Mouse (Mus musculus): Measurements from ENCODE around the gene Whamm.

DNA sequence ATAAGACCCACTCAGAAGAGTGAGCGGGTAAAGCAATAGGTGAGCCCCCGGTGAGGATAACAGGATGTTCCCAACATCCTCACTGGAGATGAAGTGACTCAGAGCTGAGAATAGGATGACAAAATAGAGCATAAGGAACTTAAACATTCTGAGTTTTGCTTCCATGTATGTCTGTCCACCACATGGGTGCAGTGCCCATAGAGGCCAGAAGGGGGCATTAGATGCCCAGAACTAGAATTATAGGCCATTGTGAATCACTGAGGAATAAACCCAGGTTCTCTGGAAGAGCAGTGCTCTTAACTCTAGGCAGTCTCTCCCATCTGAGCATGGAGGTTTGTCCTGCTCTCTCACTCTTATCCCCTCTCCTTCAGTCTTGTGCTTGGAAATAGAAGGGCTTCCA lies 16.7 kb upstream of the Whamm start:
- TF ChIP-seq GATA1 (IDR thresholded peaks at IDR 0.05; ENCODE audit: borderline replicate concordance, low read length) = no peak
- TF ChIP-seq CTCF (IDR thresholded peaks at IDR 0.05; ENCODE audit: low read depth, low read length) = peak; percentile 57
- TF ChIP-seq POLR2AphosphoS5 (IDR thresholded peaks at IDR 0.05; ENCODE audit: insufficient replicate concordance, low read depth, low read length) = no peak
- no peak for TF ChIP-seq TAL1 (conservative IDR thresholded peaks at IDR 0.05; ENCODE audit: low read depth, low read length)

All from G1E (cell line).